Mouse (Mus musculus): ENCODE measurements around the gene Cnih1.

- TF ChIP-seq CTCF (IDR thresholded peaks at IDR 0.05; ENCODE audit: low read depth, low read length) (no peak), GATA1 (IDR thresholded peaks at IDR 0.05; ENCODE audit: borderline replicate concordance, low read length) (no peak), TAL1 (conservative IDR thresholded peaks at IDR 0.05; ENCODE audit: low read depth, low read length) (no peak)
Observed at GRCm38 (mm10) chr14:46770036-46770435, 18.2 kb downstream of the Cnih1 start.

Data from G1E (cell line).